Mouse (Mus musculus): ENCODE results near the gene Anks3. TPM values are rescaled to one million over a fixed set of nuclear protein-coding genes. Genes with fewer than 3 reads are reported as not detected.

The Anks3 gene
- polyA plus RNA-seq, 2 experiments = 10.2 to 16.2 TPM

DNA sequence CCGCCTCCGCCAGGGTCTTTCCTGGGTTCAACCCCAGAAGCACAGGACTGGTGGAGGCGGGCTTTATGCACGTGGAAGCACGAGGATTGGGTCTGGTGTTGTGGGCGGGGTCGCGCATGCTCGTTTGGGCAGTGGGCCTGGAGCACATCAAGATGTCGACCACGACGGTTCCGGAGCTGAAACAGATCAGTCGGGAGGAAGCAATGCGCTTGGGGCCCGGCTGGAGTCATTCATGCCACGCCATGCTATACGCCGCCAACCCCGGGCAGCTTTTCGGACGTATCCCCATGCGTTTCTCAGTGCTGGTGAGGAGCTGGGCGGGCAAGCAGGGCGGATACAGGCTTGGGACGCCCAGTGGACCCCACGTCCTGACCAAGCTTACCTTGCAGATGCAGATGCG is 25.0 kb downstream of the Anks3 start:
- H3K9ac ChIP-seq (replicated peaks) = peak overlapping the region; percentile 83
- H3K27me3 ChIP-seq (ENCODE audit: control insufficient read depth, insufficient read depth, low read length) = no peaks in the 10 kb centered on the region
- H3K4me3 ChIP-seq (ENCODE audit: insufficient read depth in 1 of 2, low read depth in 2 of 2, low read length in 2 of 2) = peak overlapping the region; percentile 70 to 83
- H3K4me1 ChIP-seq (replicated peaks; ENCODE audit: control insufficient read depth in 2 of 2, insufficient read depth in 2 of 2, low read length in 1 of 2) = peaks cover 0 to 4% of the 10 kb centered on the region in 2 experiments; a peak in 2 of 4 replicates
- H3K36me3 ChIP-seq (replicated peaks; ENCODE audit: control insufficient read depth, insufficient read depth, low read depth) = peaks cover 4% of the 10 kb centered on the region; the same call in 1 of the 2 replicates
- peak; percentile 77 to 80 (median 77) for DNase-seq (ENCODE audit: low read depth in 3 of 3, low spot score in 3 of 3)
- TF ChIP-seq CTCF (IDR thresholded peaks at IDR 0.05; ENCODE audit: low read depth) (no peak), EP300 (IDR thresholded peaks at IDR 0.05; ENCODE audit: low read depth) (no peak)
- peak; percentile 88 for ATAC-seq (ENCODE audit: insufficient read depth)
- H3K27ac ChIP-seq = peak overlapping the region; percentile 49
- under 1% methylated on average over 28 of the region's 28 CpGs for WGBS (ENCODE audit: insufficient replicate concordance)
- peak overlapping the region; percentile 94 for H3K4me2 ChIP-seq (ENCODE audit: low read depth)
- no peaks in the 10 kb centered on the region for H3K9me3 ChIP-seq (ENCODE audit: control insufficient read depth, low read length)

DNA sequence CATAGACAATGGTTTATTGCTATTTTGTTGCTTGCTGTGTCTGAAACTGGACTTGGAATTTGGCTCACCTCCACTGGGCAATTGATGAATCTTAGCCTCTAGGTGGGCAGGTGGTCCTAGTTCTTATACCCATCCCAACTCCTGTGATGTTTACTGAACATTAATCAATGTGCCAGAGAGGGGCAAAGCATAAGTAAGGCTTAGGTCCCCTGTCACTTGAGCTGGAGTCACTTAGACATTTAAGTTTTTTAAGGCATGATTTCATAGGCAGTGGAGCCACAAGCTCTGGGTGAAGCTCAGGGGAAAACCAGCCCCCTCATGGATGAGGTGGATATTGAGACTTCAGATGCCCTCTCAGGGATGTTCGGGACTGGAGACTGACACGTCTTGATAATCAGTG is 25.5 kb downstream of the Anks3 start, which contains the start of gene Nudt16l1:
Gene Nudt16l1 (plus strand): TSS at position 301 of the 400 bp plus-strand sequence.
- Histone ChIP-seq H3K36me3 (replicated peaks; ENCODE audit: control insufficient read depth, insufficient read depth, low read depth) (peaks cover 4% of the 10 kb centered on the region; the same call in 1 of the 2 replicates), H3K9ac (replicated peaks) (peak within 1 kb of the TSS; percentile 83), H3K27me3 (ENCODE audit: control insufficient read depth, insufficient read depth, low read length) (no peaks in the 10 kb centered on the region), H3K27ac (peak within 1 kb of the TSS; percentile 49), H3K4me3 (ENCODE audit: insufficient read depth in 1 of 2, low read depth in 2 of 2, low read length in 2 of 2) (peak within 1 kb of the TSS; percentile 70 to 83), H3K9me3 (ENCODE audit: control insufficient read depth, low read length) (no peaks in the 10 kb centered on the region), H3K4me2 (ENCODE audit: low read depth) (peak within 1 kb of the TSS; percentile 94), H3K4me1 (replicated peaks; ENCODE audit: control insufficient read depth in 2 of 2, insufficient read depth in 2 of 2, low read length in 1 of 2) (peaks cover 0 to 4% of the 10 kb centered on the region in 2 experiments; a peak in 2 of 4 replicates)
- no peak for ATAC-seq (ENCODE audit: insufficient read depth)
- TF ChIP-seq CTCF (IDR thresholded peaks at IDR 0.05; ENCODE audit: low read depth) (no peak), EP300 (IDR thresholded peaks at IDR 0.05; ENCODE audit: low read depth) (no peak)
- DNase-seq (ENCODE audit: low read depth in 3 of 3, low spot score in 3 of 3) = no peak
- 5% methylated on average over 2 of the region's 2 CpGs for WGBS (ENCODE audit: insufficient replicate concordance)

DNA sequence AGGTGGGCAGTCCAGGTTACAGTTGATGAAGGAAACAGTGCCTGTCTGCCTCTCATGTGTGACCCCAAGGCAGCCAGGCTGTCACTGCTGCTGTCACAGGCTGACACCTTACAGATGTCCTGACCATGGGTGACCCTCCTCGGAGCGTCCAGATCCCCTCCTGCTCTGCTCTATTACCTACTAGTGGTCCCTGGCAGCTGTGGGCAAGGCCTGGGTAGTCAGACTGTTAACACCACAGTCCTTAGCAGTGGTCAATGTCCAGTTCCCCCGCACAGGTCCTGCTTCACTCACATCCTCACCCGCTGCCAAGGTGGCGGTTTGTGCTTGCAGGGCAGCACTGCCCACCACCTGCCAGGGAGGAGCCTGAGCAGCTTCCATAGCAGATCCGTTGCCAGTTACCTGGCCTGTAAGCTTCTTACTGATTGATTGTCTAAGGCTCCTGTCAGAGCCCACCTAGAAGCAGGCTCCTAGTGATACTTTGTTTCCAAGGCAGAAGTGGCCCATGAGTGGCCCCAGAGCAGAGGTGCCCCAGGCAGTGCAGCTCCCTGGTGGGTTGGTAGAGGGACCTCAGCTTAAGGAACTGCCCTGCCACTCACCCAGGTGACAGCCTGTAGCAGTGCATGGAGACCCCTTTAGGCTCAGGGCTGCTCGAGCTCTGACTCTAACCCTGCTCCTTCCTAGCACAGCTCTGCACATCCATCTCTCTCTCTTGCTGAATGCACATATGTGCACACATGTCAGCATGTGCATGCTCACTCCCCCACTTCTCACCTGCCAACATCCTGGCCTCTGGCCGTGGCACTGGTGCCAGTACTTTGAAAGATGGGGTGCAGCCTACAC is 26.4 kb downstream of the Anks3 start:
- ATAC-seq (ENCODE audit: insufficient read depth) = no peak
- no peak overlapping the region for H3K4me3 ChIP-seq (ENCODE audit: insufficient read depth in 1 of 2, low read depth in 2 of 2, low read length in 2 of 2)
- no peak overlapping the region for H3K4me2 ChIP-seq (ENCODE audit: low read depth)
- H3K27ac ChIP-seq = no peak overlapping the region
- H3K4me1 ChIP-seq (replicated peaks; ENCODE audit: control insufficient read depth in 2 of 2, insufficient read depth in 2 of 2, low read length in 1 of 2) = peaks cover 0 to 4% of the 10 kb centered on the region in 2 experiments; a peak in 2 of 4 replicates
- H3K27me3 ChIP-seq (ENCODE audit: control insufficient read depth, insufficient read depth, low read length) = no peaks in the 10 kb centered on the region
- H3K36me3 ChIP-seq (replicated peaks; ENCODE audit: control insufficient read depth, insufficient read depth, low read depth) = peaks cover 4% of the 10 kb centered on the region; the same call in 1 of the 2 replicates
- H3K9ac ChIP-seq (replicated peaks) = no peak overlapping the region
- no peak for DNase-seq (ENCODE audit: low read depth in 3 of 3, low spot score in 3 of 3)
- WGBS (ENCODE audit: insufficient replicate concordance) = 77% methylated on average over 8 of the region's 8 CpGs
- no peaks in the 10 kb centered on the region for H3K9me3 ChIP-seq (ENCODE audit: control insufficient read depth, low read length)
- no peak for TF ChIP-seq CTCF (IDR thresholded peaks at IDR 0.05; ENCODE audit: low read depth)
- no peak for TF ChIP-seq EP300 (IDR thresholded peaks at IDR 0.05; ENCODE audit: low read depth)

DNA sequence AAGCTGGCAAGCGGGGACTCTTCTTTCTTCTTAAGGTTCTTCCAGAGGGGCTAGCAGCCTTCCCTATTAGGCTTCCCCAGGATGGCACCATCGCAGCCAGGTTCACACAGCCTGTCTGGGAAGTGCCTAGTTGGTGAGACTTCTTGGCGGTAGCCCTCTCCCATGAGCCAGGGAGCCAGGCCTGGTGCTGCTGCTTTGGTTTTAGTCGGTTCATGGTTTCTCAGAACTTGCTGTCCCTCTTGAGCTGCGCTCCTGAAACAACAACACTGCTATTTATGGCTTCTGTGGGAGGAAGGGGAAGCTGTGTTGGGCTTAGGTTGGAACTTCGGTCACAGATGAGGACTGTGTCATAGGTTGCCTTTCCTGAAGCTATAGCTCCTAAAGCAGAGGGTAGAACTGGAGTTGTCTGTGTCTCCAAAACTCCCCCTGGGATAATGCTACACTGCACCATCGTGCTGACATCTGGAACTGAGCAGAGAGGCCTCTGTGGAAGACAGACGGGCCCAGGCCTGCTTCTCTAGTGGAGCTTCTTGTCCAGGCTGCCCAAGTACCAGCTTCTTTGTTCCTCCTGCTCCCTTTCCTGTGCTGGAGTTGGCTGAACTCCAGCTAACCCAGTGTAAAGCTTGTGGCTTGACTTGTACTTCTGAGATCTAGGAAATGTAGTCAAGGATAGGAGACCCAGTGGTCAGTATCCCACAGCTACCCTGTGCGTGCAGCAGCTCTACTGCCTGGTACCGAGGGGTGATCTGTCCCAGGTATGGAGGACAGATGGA is 27.9 kb downstream of the Anks3 start:
- 55% methylated on average over 10 of the region's 10 CpGs for WGBS (ENCODE audit: insufficient replicate concordance)
- H3K36me3 ChIP-seq (replicated peaks; ENCODE audit: control insufficient read depth, insufficient read depth, low read depth) = peaks cover 4% of the 10 kb centered on the region; the same call in 1 of the 2 replicates
- ATAC-seq (ENCODE audit: insufficient read depth) = no peak

More for the DNA sequence above, 27.9 kb downstream of the Anks3 start:
- no peak overlapping the region for H3K4me3 ChIP-seq (ENCODE audit: insufficient read depth in 1 of 2, low read depth in 2 of 2, low read length in 2 of 2)
- no peak overlapping the region for H3K9ac ChIP-seq (replicated peaks)
- H3K4me2 ChIP-seq (ENCODE audit: low read depth) = no peak overlapping the region
- no peaks in the 10 kb centered on the region for H3K9me3 ChIP-seq (ENCODE audit: control insufficient read depth, low read length)
- no peak overlapping the region for H3K27ac ChIP-seq
- no peak for DNase-seq (ENCODE audit: low read depth in 3 of 3, low spot score in 3 of 3)
- TF ChIP-seq CTCF (IDR thresholded peaks at IDR 0.05; ENCODE audit: low read depth) (no peak), EP300 (IDR thresholded peaks at IDR 0.05; ENCODE audit: low read depth) (no peak)
- H3K27me3 ChIP-seq (ENCODE audit: control insufficient read depth, insufficient read depth, low read length) = no peaks in the 10 kb centered on the region
- peaks cover 0 to 4% of the 10 kb centered on the region in 2 experiments; a peak in 2 of 4 replicates for H3K4me1 ChIP-seq (replicated peaks; ENCODE audit: control insufficient read depth in 2 of 2, insufficient read depth in 2 of 2, low read length in 1 of 2)
